8 mouse cellular contexts compared by ENCODE assay signal in the genomic region with DNA sequence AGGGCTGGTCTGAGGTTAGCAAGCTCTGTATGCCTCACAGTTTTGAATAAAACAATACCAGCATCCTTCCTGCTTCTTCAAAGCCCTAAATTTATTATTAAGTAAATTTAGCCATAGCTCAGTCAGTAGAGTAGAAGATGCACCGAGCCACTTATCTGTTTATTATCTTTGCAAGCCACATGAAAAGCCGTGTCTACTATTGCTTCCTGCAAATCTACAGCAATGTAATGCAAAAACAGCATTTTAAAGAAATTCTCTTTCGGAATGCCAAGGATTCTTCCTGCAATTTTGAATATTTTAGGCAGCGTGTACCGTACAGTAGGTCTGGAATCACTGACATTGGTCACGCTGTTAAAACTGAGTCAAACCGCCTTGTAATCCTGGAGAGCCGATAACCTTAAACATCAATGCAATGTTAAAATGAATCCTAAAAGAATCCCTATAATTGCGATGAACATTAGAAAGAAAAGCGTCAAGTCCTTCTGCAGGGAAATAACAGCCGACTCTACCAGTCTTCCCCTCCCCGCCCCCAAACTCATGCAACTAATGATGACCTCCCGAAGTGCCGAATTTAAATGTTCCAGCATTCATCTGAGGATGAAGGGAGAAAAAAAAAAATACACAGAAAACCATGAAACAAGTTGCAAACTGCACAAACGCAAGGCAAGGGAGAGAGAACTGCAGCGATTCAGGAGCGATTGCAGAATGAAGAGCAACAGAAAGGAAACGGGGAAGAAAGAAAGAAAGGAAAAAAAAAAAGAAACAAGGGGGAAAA. TPM values are rescaled to one million over a fixed set of nuclear protein-coding genes. Genes with fewer than 3 reads are reported as not detected.
DNase-seq lines count a peak whose midpoint lies in the region; ATAC-seq lines count a peak whose summit lies in the region.

No protein-coding gene starts in this region.

- H3K9me3 ChIP-seq in heart, embryonic 16.5 days (replicated peaks; ENCODE audit: control insufficient read depth, low read length): no peaks in the 10 kb centered on the region
- no peaks in the 10 kb centered on the region for H3K9me3 ChIP-seq in forebrain, embryonic 16.5 days (ENCODE audit: control insufficient read depth, low read length)
- no peaks in the 10 kb centered on the region for H3K9me3 ChIP-seq in midbrain, embryonic 10.5 days (replicated peaks)

- H3K36me3 ChIP-seq in heart, embryonic 16.5 days (ENCODE audit: control insufficient read depth, insufficient read depth): no peaks in the 10 kb centered on the region
- no peaks in the 10 kb centered on the region for H3K36me3 ChIP-seq in forebrain, embryonic 16.5 days (ENCODE audit: control insufficient read depth, insufficient read depth)
- H3K36me3 ChIP-seq in midbrain, embryonic 10.5 days: no peaks in the 10 kb centered on the region

- H3K4me1 ChIP-seq in heart, embryonic 16.5 days (ENCODE audit: control insufficient read depth, insufficient read depth, low read length): peaks cover 5% of the 10 kb centered on the region; the same call in 1 of the 2 replicates
- H3K4me1 ChIP-seq in forebrain, embryonic 16.5 days (replicated peaks; ENCODE audit: control insufficient read depth, insufficient read depth, low read length): peaks cover 6% of the 10 kb centered on the region
- H3K4me1 ChIP-seq in midbrain, embryonic 10.5 days: peaks cover 18% of the 10 kb centered on the region

- 8% methylated on average over 18 of the region's 18 CpGs for WGBS in heart, embryonic 16.5 days
- WGBS in forebrain, embryonic 16.5 days: 5% methylated on average over 18 of the region's 18 CpGs
- 11% methylated on average over 18 of the region's 18 CpGs for WGBS in midbrain, embryonic 10.5 days

- H3K4me3 ChIP-seq in heart, embryonic 16.5 days (ENCODE audit: low read length): peak overlapping the region; percentile 67
- peak overlapping the region; percentile 70 for H3K4me3 ChIP-seq in forebrain, embryonic 16.5 days (replicated peaks; ENCODE audit: low read length)
- H3K4me3 ChIP-seq in midbrain, embryonic 10.5 days: peak overlapping the region; percentile 77

- intact Hi-C loops in heart, postnatal 14 days (cut with DNase I): no loop called here

- H3K27ac ChIP-seq in heart, embryonic 16.5 days (ENCODE audit: low read length): no peak overlapping the region
- peak overlapping the region; percentile 98 for H3K27ac ChIP-seq in forebrain, embryonic 16.5 days (ENCODE audit: low read length)
- peak overlapping the region; percentile 92 for H3K27ac ChIP-seq in midbrain, embryonic 10.5 days (replicated peaks)

- peaks cover 23% of the 10 kb centered on the region for H3K27me3 ChIP-seq in heart, embryonic 16.5 days (ENCODE audit: control insufficient read depth, insufficient read depth, low read length)
- no peaks in the 10 kb centered on the region for H3K27me3 ChIP-seq in forebrain, embryonic 16.5 days (replicated peaks; ENCODE audit: control insufficient read depth, insufficient read depth, low read length)
- peaks cover 30% of the 10 kb centered on the region for H3K27me3 ChIP-seq in midbrain, embryonic 10.5 days (ENCODE audit: low read depth, poor library complexity, severe bottlenecking)

- ATAC-seq in heart, embryonic 16.5 days (replicated peaks; ENCODE audit: extremely low read depth, insufficient read depth, low FRiP score): no peak
- no peak for ATAC-seq in forebrain, embryonic 16.5 days

- no peak for DNase-seq in heart, postnatal 14 days
- DNase-seq in cerebellum, postnatal 25 days: peak; percentile 15 to 41
- peak; percentile 16 for DNase-seq in midbrain, embryonic 10.5 days (ENCODE audit: low spot score)
- DNase-seq in gastrocnemius, postnatal 10 days: no peak
- no peak for DNase-seq in kidney, adult 8-10 months
- no peak for DNase-seq in adrenal gland, postnatal 25 days

- H3K9ac ChIP-seq in heart, embryonic 16.5 days (ENCODE audit: low read length): peak overlapping the region; percentile 67
- H3K9ac ChIP-seq in forebrain, embryonic 16.5 days (replicated peaks; ENCODE audit: low read depth, low read length): peak overlapping the region; percentile 72

- H3K4me2 ChIP-seq in heart, embryonic 16.5 days (ENCODE audit: low read depth, low read length): peak overlapping the region; percentile 96
- peak overlapping the region; percentile 58 for H3K4me2 ChIP-seq in forebrain, embryonic 16.5 days (ENCODE audit: low read length)

RNA-seq across cellular contexts. Expression of gene Tenm2, which starts 0.6 kb away (rescaled TPM):
- polyA plus RNA-seq in heart, embryonic 16.5 days (2015; fragmentation: Nextera tagmentation; extraction: Ambion mirVana): 0.71 and 0.80 TPM in 2 replicates
- total RNA-seq in heart, postnatal 14 days (2021): under 1 TPM; 0.02 to 0.19 TPM
- polyA plus RNA-seq in forebrain, embryonic 16.5 days (2015; fragmentation: Nextera tagmentation; extraction: Ambion mirVana): 45.5 and 58.7 TPM in 2 replicates
- polyA plus RNA-seq in midbrain, embryonic 10.5 days (2016; fragmentation: Nextera tagmentation; extraction: Ambion mirVana): 4.2 and 7.4 TPM in 2 replicates
- 1 to 10 TPM in 1 of 2 experiments, under 1 TPM in 1; 0.96 to 2.1 TPM for total RNA-seq in gastrocnemius, postnatal 10 days (2021)
- total RNA-seq in adrenal gland, postnatal 25 days (2021): 0.85 and 1.1 TPM in 2 replicates

Comparison
In these comparisons a context has a peak if more than half of its experiments do, and no peak if none do; other contexts are left out.
1. DNase-seq: peak in cerebellum, postnatal 25 days (2 of 2) and midbrain, embryonic 10.5 days (single experiment); none in heart, postnatal 14 days (0 of 2), gastrocnemius, postnatal 10 days (single experiment), kidney, adult 8-10 months (0 of 2) and adrenal gland, postnatal 25 days (single experiment).
2. Peak in every context shown above with its lines, with median percentiles within 50 percentile points of each other: H3K4me3 ChIP-seq.